9 mouse cellular contexts compared by ENCODE assay signal in the genomic region with DNA sequence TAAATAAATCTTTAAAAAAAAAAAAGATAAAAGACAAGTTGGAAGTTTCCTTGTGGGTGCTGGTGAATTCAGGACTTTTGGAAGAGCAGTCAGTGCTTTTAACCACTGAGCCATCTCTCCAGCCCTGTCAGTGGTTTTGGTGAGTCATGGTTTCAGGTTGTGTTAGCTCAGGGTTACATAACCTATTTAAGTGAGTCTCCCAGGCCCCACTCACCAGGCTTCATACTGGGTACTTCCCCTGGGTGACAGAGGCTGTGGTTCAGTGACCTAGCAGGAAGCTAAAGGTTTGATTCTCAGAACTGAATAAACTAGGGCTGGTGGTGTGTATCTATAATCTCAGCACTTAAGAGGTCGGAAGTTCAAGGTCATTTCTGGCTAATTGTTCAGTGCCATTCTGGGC. TPM values are rescaled to one million over a fixed set of nuclear protein-coding genes. Genes with fewer than 3 reads are reported as not detected.
DNase-seq lines count a peak whose midpoint lies in the region; ATAC-seq lines count a peak whose summit lies in the region.
"Had no signal": no experiment of that assay in that cellular context is flagged by ENCODE, and none has a peak within 500 bp of the region (broad histone marks: within the 10 kb centered on the region; RNA-seq: fewer than 3 reads in every experiment).

No protein-coding gene starts in this region.

- ATAC-seq in granulocyte monocyte progenitor cell, adult 5-6 weeks (replicated peaks; ENCODE audit: poor library complexity, severe bottlenecking): peak; percentile 99
- ATAC-seq in monocyte, adult 5-6 weeks (replicated peaks; ENCODE audit: insufficient number of reproducible peaks, low FRiP score, low TSS enrichment, poor library complexity, severe bottlenecking): peak; percentile 99
- ATAC-seq: forebrain, embryonic 16.5 days had no signal

- DNase-seq in spleen, adult 18-20 months: peak; percentile 67 to 70
- no peak for DNase-seq in spleen, adult 12 weeks (ENCODE audit: low spot score)
- DNase-seq in thymus, postnatal 36 days: peak; percentile 58 to 77
- no peak for DNase-seq in MN1 (ENCODE audit: low spot score)
- no peak for DNase-seq in ovary, postnatal 36 days (ENCODE audit: low spot score)
- DNase-seq in layer of hippocampus, postnatal 36 days: no peak

RNA-seq across cellular contexts. Expression of gene Smarca4, which starts 6.1 kb away (rescaled TPM):
- 60.6 and 67.8 TPM in 2 replicates for total RNA-seq in granulocyte monocyte progenitor cell, adult 5-6 weeks (2014; fragmentation: Nextera tagmentation)
- 58.6 and 60.7 TPM in 2 replicates for total RNA-seq in granulocyte monocyte progenitor cell, adult 5-6 weeks (2017)
- 46.9 to 71.7 TPM (median 48.3 TPM) in 3 replicates for total RNA-seq in monocyte, adult 5-6 weeks (2017)
- 100 to 1,000 TPM; 115 to 116 TPM for total RNA-seq in layer of hippocampus, postnatal 36 days (2021)

RNA-seq across cellular contexts. Expression of gene Yipf2, which starts 17.2 kb away (rescaled TPM):
- 16.2 and 19.9 TPM in 2 replicates for total RNA-seq in granulocyte monocyte progenitor cell, adult 5-6 weeks (2014; fragmentation: Nextera tagmentation)
- 12.2 and 18.2 TPM in 2 replicates for total RNA-seq in granulocyte monocyte progenitor cell, adult 5-6 weeks (2017)
- total RNA-seq in monocyte, adult 5-6 weeks (2017): 9.4 to 12.1 TPM (median 10.3 TPM) in 3 replicates
- total RNA-seq in layer of hippocampus, postnatal 36 days (2021): 10 to 100 TPM; 17.8 to 18.4 TPM

RNA-seq across cellular contexts. Expression of gene Timm29, which starts 17.3 kb away (rescaled TPM):
- total RNA-seq in granulocyte monocyte progenitor cell, adult 5-6 weeks (2014; fragmentation: Nextera tagmentation): 37.5 and 39.9 TPM in 2 replicates
- 51.6 and 59.1 TPM in 2 replicates for total RNA-seq in granulocyte monocyte progenitor cell, adult 5-6 weeks (2017)
- 21.2 to 32.4 TPM (median 25.6 TPM) in 3 replicates for total RNA-seq in monocyte, adult 5-6 weeks (2017)
- 10 to 100 TPM; 58.9 to 59.4 TPM for total RNA-seq in layer of hippocampus, postnatal 36 days (2021)

Comparison
In these comparisons a context has a peak if more than half of its experiments do, and no peak if none do; other contexts are left out.
1. DNase-seq: peak in spleen, adult 18-20 months (2 of 2) and thymus, postnatal 36 days (2 of 2); none in spleen, adult 12 weeks (single experiment), MN1 (single experiment), ovary, postnatal 36 days (single experiment) and layer of hippocampus, postnatal 36 days (0 of 2).